Mouse (Mus musculus) heart, embryonic 13.5 days (tissue): ENCODE results near the gene C130074G19Rik. TPM values are rescaled to one million over a fixed set of nuclear protein-coding genes. Genes with fewer than 3 reads are reported as not detected.

Experiments used
- ATAC-seq: fragments of 200-750 bp; cut with Nextera tagmentation; 2 replicates; pipeline ENCODE4 v1.8.0; 2017; ENCODE audit warnings: moderate TSS enrichment; ENCODE audit not compliant: insufficient number of reproducible peaks, low FRiP score, low TSS enrichment; ENCODE audit errors: extremely low read depth
- H3K27ac ChIP-seq: fragments of 300-500 bp; sonication (generic); replicated peaks from 2 replicates; pipeline ENCODE4 v1.5.1; 2015; ENCODE audit warnings: moderate library complexity, mild to moderate bottlenecking, inconsistent platforms
- H3K27me3 ChIP-seq: fragments of 300-500 bp; sonication (generic); replicated peaks from 2 replicates; pipeline ENCODE4 v1.6.1; 2015; ENCODE audit warnings: mild to moderate bottlenecking, inconsistent platforms
- H3K36me3 ChIP-seq: fragments of 300-500 bp; sonication (generic); 2 replicates; pipeline ENCODE4 v1.6.1; 2015; ENCODE audit warnings: mild to moderate bottlenecking, inconsistent platforms
- H3K4me1 ChIP-seq: fragments of 300-500 bp; sonication (generic); 2 replicates; pipeline ENCODE4 v1.6.1; 2015; ENCODE audit warnings: inconsistent platforms
- H3K4me2 ChIP-seq: fragments of 300-500 bp; sonication (generic); 2 replicates; pipeline ENCODE4 v1.6.1; 2015; ENCODE audit warnings: inconsistent platforms, mild to moderate bottlenecking, moderate library complexity
- H3K4me3 ChIP-seq: fragments of 300-500 bp; sonication (generic); 2 replicates; pipeline ENCODE4 v1.5.1; 2015; ENCODE audit warnings: moderate library complexity, mild to moderate bottlenecking, inconsistent platforms
- H3K9ac ChIP-seq: fragments of 300-500 bp; sonication (generic); 2 replicates; pipeline ENCODE4 v1.6.1; 2015; ENCODE audit warnings: inconsistent platforms, mild to moderate bottlenecking, moderate library complexity
- H3K9me3 ChIP-seq: fragments of 300-500 bp; sonication (generic); 2 replicates; pipeline ENCODE4 v1.6.1; 2016; ENCODE audit warnings: inconsistent platforms
- WGBS: fragments of 180-500 bp; shearing (Covaris S2); methylation state at CpG from one replicate; pipeline ENCODE4 v1.1.7; 2015; ENCODE audit warnings: mixed read lengths; 5-methylcytosine and 5-hydroxymethylcytosine counted together
- microRNA counts: library from miRNA; unstranded; fragments of <30 nt; microRNA quantifications from one replicate; lab custom pipeline; 2016
- microRNA-seq: library from miRNA; unstranded; fragments of <30 nt; microRNA quantifications from one replicate; pipeline ENCODE4, GENCODE M21; 2016
- polyA plus RNA-seq: library from polyadenylated mRNA; unstranded; fragments of >200 nt; fragmentation: Nextera tagmentation; extraction: Ambion mirVana; gene quantifications from 2 replicates; pipeline ENCODE4 v1.2.1, GENCODE M21; 2015

The C130074G19Rik gene
- polyA plus RNA-seq, 1 experiment from 2014 or later: 0.71 TPM

- Histone ChIP-seq H3K27me3 (no peaks in the 10 kb centered on the region), H3K9me3 (no peaks in the 10 kb centered on the region), H3K27ac (no peak overlapping the region), H3K4me2 (no peak overlapping the region), H3K36me3 (peaks cover 80% of the 10 kb centered on the region), H3K9ac (no peak overlapping the region), H3K4me1 (no peaks in the 10 kb centered on the region), H3K4me3 (no peak overlapping the region)
- WGBS: 78% methylated on average over 5 of the region's 5 CpGs
- no peak for ATAC-seq
Measured at GRCm38 (mm10) chr1:184836350-184836749, 46.7 kb downstream of the C130074G19Rik start.

GRCm38 (mm10) chr1:184833499-184833898, 49.5 kb downstream of the C130074G19Rik start:
- H3K4me3 ChIP-seq: no peak overlapping the region
- WGBS: 62% methylated on average over 7 of the region's 7 CpGs
- peaks cover 82% of the 10 kb centered on the region for H3K36me3 ChIP-seq
- H3K27me3 ChIP-seq: no peaks in the 10 kb centered on the region
- H3K4me2 ChIP-seq: no peak overlapping the region
- no peak overlapping the region for H3K9ac ChIP-seq
- no peak overlapping the region for H3K27ac ChIP-seq
- no peak for ATAC-seq
- H3K4me1 ChIP-seq: no peaks in the 10 kb centered on the region
- no peaks in the 10 kb centered on the region for H3K9me3 ChIP-seq

- WGBS: 75% methylated on average over 10 of the region's 10 CpGs
- no peak overlapping the region for H3K4me3 ChIP-seq
- no peak overlapping the region for H3K27ac ChIP-seq
- H3K9me3 ChIP-seq: no peaks in the 10 kb centered on the region
- no peaks in the 10 kb centered on the region for H3K27me3 ChIP-seq
- H3K4me1 ChIP-seq: peaks cover 5% of the 10 kb centered on the region
- H3K36me3 ChIP-seq: peaks cover 76% of the 10 kb centered on the region
- H3K9ac ChIP-seq: no peak overlapping the region
- ATAC-seq: no peak
- no peak overlapping the region for H3K4me2 ChIP-seq
Measured at GRCm38 (mm10) chr1:184832211-184832610, 50.8 kb downstream of the C130074G19Rik start.

GRCm38 (mm10) chr1:184829897-184830296, 53.1 kb downstream of the C130074G19Rik start:
- Histone ChIP-seq H3K36me3 (peaks cover 57% of the 10 kb centered on the region), H3K9ac (no peak overlapping the region), H3K9me3 (no peaks in the 10 kb centered on the region), H3K27ac (no peak overlapping the region), H3K4me2 (no peak overlapping the region), H3K4me3 (no peak overlapping the region), H3K27me3 (no peaks in the 10 kb centered on the region), H3K4me1 (peaks cover 13% of the 10 kb centered on the region)
- 80% methylated on average over 8 of the region's 8 CpGs for WGBS
- no peak for ATAC-seq

- H3K27me3 ChIP-seq: no peaks in the 10 kb centered on the region
- H3K4me1 ChIP-seq: peaks cover 28% of the 10 kb centered on the region
- H3K27ac ChIP-seq: no peak overlapping the region
- 30% methylated on average over 23 of the region's 23 CpGs for WGBS
- no peak for ATAC-seq
- peak overlapping the region; percentile 38 for H3K4me3 ChIP-seq
- peak overlapping the region; percentile 51 for H3K9ac ChIP-seq
- no peaks in the 10 kb centered on the region for H3K9me3 ChIP-seq
- H3K4me2 ChIP-seq: peak overlapping the region; percentile 60
- H3K36me3 ChIP-seq: peaks cover 39% of the 10 kb centered on the region
Measured at GRCm38 (mm10) chr1:184827175-184827701, 55.8 kb downstream of the C130074G19Rik start.

GRCm38 (mm10) chr1:184825093-184825492, 57.9 kb downstream of the C130074G19Rik start:
- Histone ChIP-seq H3K9me3 (no peaks in the 10 kb centered on the region), H3K4me3 (peak overlapping the region; percentile 21; the same call in 1 of the 2 replicates), H3K4me1 (peaks cover 28% of the 10 kb centered on the region), H3K4me2 (peak overlapping the region; percentile 62), H3K27me3 (no peaks in the 10 kb centered on the region), H3K9ac (no peak overlapping the region), H3K27ac (peak overlapping the region; percentile 58; the same call in 1 of the 2 replicates), H3K36me3 (peaks cover 39% of the 10 kb centered on the region)
- ATAC-seq: no peak
- WGBS: 21% methylated on average over 11 of the region's 11 CpGs

- peaks cover 40% of the 10 kb centered on the region for H3K36me3 ChIP-seq
- H3K4me3 ChIP-seq: peak overlapping the region; percentile 21
- WGBS: 6% methylated on average over 12 of the region's 12 CpGs
- peak; percentile 73; the same call in 1 of the 2 replicates for ATAC-seq
- H3K9me3 ChIP-seq: no peaks in the 10 kb centered on the region
- H3K4me2 ChIP-seq: peak overlapping the region; percentile 62
- peak overlapping the region; percentile 44; the same call in 1 of the 2 replicates for H3K9ac ChIP-seq
- no peak overlapping the region for H3K27ac ChIP-seq
- H3K4me1 ChIP-seq: peaks cover 28% of the 10 kb centered on the region
- H3K27me3 ChIP-seq: no peaks in the 10 kb centered on the region
Measured at GRCm38 (mm10) chr1:184824439-184824851, 58.6 kb downstream of the C130074G19Rik start.

GRCm38 (mm10) chr1:184822678-184823077, 60.3 kb downstream of the C130074G19Rik start:
- H3K4me2 ChIP-seq: peak overlapping the region; percentile 51

More at GRCm38 (mm10) chr1:184822678-184823077, 60.3 kb downstream of the C130074G19Rik start:
- Histone ChIP-seq H3K36me3 (peaks cover 46% of the 10 kb centered on the region), H3K4me1 (peaks cover 27% of the 10 kb centered on the region), H3K4me3 (peak overlapping the region; percentile 24; the same call in 1 of the 2 replicates), H3K27ac (no peak overlapping the region), H3K27me3 (no peaks in the 10 kb centered on the region), H3K9ac (no peak overlapping the region), H3K9me3 (no peaks in the 10 kb centered on the region)
- WGBS: 21% methylated on average over 11 of the region's 11 CpGs
- ATAC-seq: no peak

MicroRNAs encoded within 50 kb of the gene (microRNA counts, 519-probe panel; counts per million panel counts)
- microRNA mmu-miR-1981 (lab: Ali Mortazavi, UCI): 4,830 counts per million, percentile 82 among the panel's probes with 10 or more counts

Small RNA genes within 50 kb of the gene (microRNA-seq; reads per million reads assigned to microRNA genes)
- 147 reads per million, percentile 60 among the genes with 10 or more reads in this experiment for gene Mir1981

Other genes starting within 250 kb of the C130074G19Rik start
- gene Hlx, start 150.6 kb downstream of the C130074G19Rik start, polyA plus RNA-seq: 7.6 and 8.1 TPM in 2 replicates
- 0.43 TPM in 1 of 2 replicates, not detected in the other for gene Marc1, start 71.9 kb downstream of the C130074G19Rik start, polyA plus RNA-seq
- gene Marc2, start 36.8 kb downstream of the C130074G19Rik start, polyA plus RNA-seq: 98.8 and 124 TPM in 2 replicates
- gene Mark1, start 116.4 kb upstream of the C130074G19Rik start, polyA plus RNA-seq: 1.5 and 1.9 TPM in 2 replicates